Mouse (Mus musculus) embryonic fibroblast, embryonic 13.5 days (primary cell): ENCODE data around the gene Wdr95.

Experiments used
- CTCF ChIP-seq: IDR thresholded peaks from 2 replicates; pipeline ENCODE4 v1.5.1; 2011; ENCODE audit warnings: mild to moderate bottlenecking, control low read depth, low read length, moderate library complexity, borderline replicate concordance; ENCODE audit not compliant: insufficient read depth
- POLR2A ChIP-seq: IDR thresholded peaks from 2 replicates; pipeline ENCODE4 v1.6.1; 2011; ENCODE audit warnings: low read depth, mild to moderate bottlenecking, control low read depth, low read length, moderate library complexity

DNA sequence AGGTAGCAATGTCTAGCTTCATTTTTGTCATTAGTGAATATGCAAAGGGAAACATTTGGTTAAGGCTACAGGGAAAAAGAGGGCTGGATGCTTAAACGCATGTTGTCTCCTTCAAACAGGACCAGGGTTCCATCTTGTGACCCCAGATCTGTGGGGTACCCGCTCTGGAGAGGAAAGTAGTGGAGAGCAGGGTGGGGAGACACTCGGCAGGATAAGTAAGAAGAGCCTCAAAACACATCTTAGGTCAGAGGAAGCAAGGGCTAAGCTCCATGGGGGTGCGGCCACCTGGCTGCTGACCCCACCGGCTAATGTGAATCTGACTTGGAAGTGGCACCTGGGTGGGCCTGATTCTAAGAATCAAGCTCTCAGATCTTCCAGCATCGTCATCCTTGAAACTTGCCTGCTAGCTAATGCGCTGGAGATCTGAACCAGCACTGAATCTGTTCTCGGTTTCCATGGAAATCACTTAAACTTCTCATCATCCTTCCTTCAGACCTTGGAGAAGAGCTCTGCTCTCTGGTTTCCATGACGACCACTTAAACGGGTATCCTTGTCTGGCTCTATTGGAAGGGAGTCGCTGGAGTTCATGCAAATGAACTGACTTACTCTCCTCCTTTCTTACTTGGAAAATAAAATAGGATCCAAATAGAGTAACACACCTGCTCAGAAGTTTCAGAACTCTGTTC, 32.6 kb downstream of the Wdr95 start:
- TF ChIP-seq POLR2A = no peak
- TF ChIP-seq CTCF = no peak
